In genomic region chr11:116201151-116201550, GRCm38 (mm10) we compare ENCODE assay signal across 22 mouse cellular contexts.
"Had no signal": no experiment of that assay in that cellular context is flagged by ENCODE, and none has a peak within 500 bp of the region (broad histone marks: within the 10 kb centered on the region; RNA-seq: fewer than 3 reads in every experiment).

No protein-coding gene starts in this region.

- ATAC-seq: forebrain, embryonic 16.5 days; hindbrain, postnatal 0 days; intestine, embryonic 16.5 days had no signal

- H3K4me2 ChIP-seq: heart, embryonic 11.5 days; heart, embryonic 13.5 days; heart, embryonic 15.5 days; hindbrain, embryonic 13.5 days; hindbrain, embryonic 15.5 days; limb, embryonic 13.5 days; limb, embryonic 15.5 days; liver, embryonic 13.5 days; liver, embryonic 15.5 days had no signal

- DNase-seq: gastrocnemius, adult 2 months; gastrocnemius, postnatal 10 days; gastrocnemius, postnatal 25 days; heart, adult 2 months; heart, postnatal 14 days; heart, postnatal 36 days; layer of hippocampus, adult 9-11 months; layer of hippocampus, postnatal 36 days; left cerebral cortex, postnatal 4 days; liver, embryonic 13.5 days; lung, adult 18-20 months had no signal

- H3K27ac ChIP-seq: gastrocnemius, adult 2 months; heart, adult 2 months; heart, embryonic 13.5 days; heart, embryonic 15.5 days; hindbrain, embryonic 13.5 days; hindbrain, embryonic 15.5 days; hindbrain, postnatal 0 days; limb, embryonic 13.5 days; limb, embryonic 15.5 days; liver, embryonic 13.5 days; liver, embryonic 15.5 days had no signal

- H3K27me3 ChIP-seq: heart, embryonic 13.5 days; heart, embryonic 15.5 days; hindbrain, embryonic 13.5 days; hindbrain, embryonic 15.5 days; limb, embryonic 13.5 days; limb, embryonic 15.5 days; liver, embryonic 13.5 days; liver, embryonic 15.5 days had no signal

- H3K4me3 ChIP-seq: gastrocnemius, adult 2 months; heart, adult 2 months; heart, embryonic 13.5 days; heart, embryonic 15.5 days; hindbrain, embryonic 13.5 days; hindbrain, embryonic 15.5 days; limb, embryonic 13.5 days; limb, embryonic 15.5 days; liver, embryonic 13.5 days; liver, embryonic 15.5 days had no signal

- H3K9me3 ChIP-seq: heart, embryonic 13.5 days; heart, embryonic 15.5 days; hindbrain, embryonic 13.5 days; hindbrain, embryonic 15.5 days; limb, embryonic 13.5 days; limb, embryonic 15.5 days; liver, embryonic 13.5 days; liver, embryonic 15.5 days had no signal

- H3K9ac ChIP-seq: heart, embryonic 13.5 days; heart, embryonic 15.5 days; hindbrain, embryonic 13.5 days; hindbrain, embryonic 15.5 days; limb, embryonic 13.5 days; limb, embryonic 15.5 days; liver, embryonic 13.5 days; liver, embryonic 15.5 days had no signal
